Mouse (Mus musculus): ENCODE data around the gene Usp39.

DNA sequence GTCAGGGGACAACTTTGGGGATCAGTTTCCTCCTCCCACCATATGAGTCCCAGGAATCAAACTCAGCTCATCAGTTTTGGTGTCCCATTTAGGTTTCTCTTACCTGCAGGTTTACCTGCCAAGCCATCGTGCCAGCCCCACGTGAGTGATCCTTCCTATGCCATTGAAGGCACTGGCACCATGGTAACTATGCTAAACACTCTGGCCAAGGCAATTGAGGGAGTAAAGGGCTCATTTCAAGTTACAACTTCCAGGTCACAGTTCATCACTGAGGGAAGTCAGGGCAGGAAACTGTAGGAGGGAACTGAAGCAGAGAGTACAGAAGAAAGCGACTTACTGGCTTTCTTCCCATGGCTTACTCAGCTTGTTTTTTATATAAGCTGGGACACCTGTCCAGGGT lies 21.3 kb upstream of the Usp39 start:
- TF ChIP-seq CTCF (IDR thresholded peaks at IDR 0.05; ENCODE audit: extremely low read depth, insufficient read length, insufficient replicate concordance, low read depth, low read length) (no peak), POLR2A (IDR thresholded peaks at IDR 0.05; ENCODE audit: low read depth, low read length) (no peak)
